Mouse (Mus musculus) stomach, embryonic 16.5 days (tissue): ENCODE data around the gene Slc4a7. TPM values are rescaled to one million over a fixed set of nuclear protein-coding genes. Genes with fewer than 3 reads are reported as not detected.
A peak's percentile ranks its signal among the peaks of the same experiment; 100 is the strongest.

ENCODE experiments used
- ATAC-seq: fragments of 200-750 bp; cut with Nextera tagmentation; 2 replicates; pipeline ENCODE4 v1.8.0; 2017; ENCODE audit warnings: moderate number of reproducible peaks, moderate TSS enrichment; ENCODE audit not compliant: insufficient read depth, low FRiP score
- H3K27ac ChIP-seq: fragments of 300-500 bp; sonication (generic); 2 replicates; pipeline ENCODE4 v1.5.1; 2014; ENCODE audit warnings: low read length
- H3K27me3 ChIP-seq: fragments of 300-500 bp; sonication (generic); 2 replicates; pipeline ENCODE4 v1.6.1; 2014; ENCODE audit warnings: low read length, control low read depth, mixed read lengths; ENCODE audit not compliant: control insufficient read depth, insufficient read depth
- H3K36me3 ChIP-seq: fragments of 300-500 bp; sonication (generic); 2 replicates; pipeline ENCODE4 v1.6.1; 2014; ENCODE audit warnings: low read length; ENCODE audit not compliant: control insufficient read depth, insufficient read depth
- H3K4me1 ChIP-seq: fragments of 300-500 bp; sonication (generic); 2 replicates; pipeline ENCODE4 v1.6.1; 2014; ENCODE audit warnings: low read length, control low read depth, mixed read lengths; ENCODE audit not compliant: control insufficient read depth, insufficient read depth
- H3K4me2 ChIP-seq: fragments of 300-500 bp; sonication (generic); 2 replicates; pipeline ENCODE4 v1.6.1; 2014; ENCODE audit warnings: low read depth, low read length, mixed read lengths
- H3K4me3 ChIP-seq: fragments of 300-500 bp; sonication (generic); replicated peaks from 2 replicates; pipeline ENCODE4 v1.5.1; 2014; ENCODE audit warnings: mild to moderate bottlenecking, low read length
- H3K9ac ChIP-seq: fragments of 300-500 bp; sonication (generic); 2 replicates; pipeline ENCODE4 v1.6.1; 2014; ENCODE audit warnings: low read length
- H3K9me3 ChIP-seq: fragments of 300-500 bp; sonication (generic); replicated peaks from 2 replicates; pipeline ENCODE4 v1.6.1; 2016; ENCODE audit warnings: low read length, control low read depth; ENCODE audit not compliant: control insufficient read depth
- WGBS: fragments of 180-500 bp; shearing (Covaris S2); extraction: QIAGEN DNeasy Blood & Tissue Kit; methylation state at CpG from one replicate; pipeline ENCODE4 v1.1.7; 2014; 5-methylcytosine and 5-hydroxymethylcytosine counted together
- polyA plus RNA-seq: library from polyadenylated mRNA; unstranded; fragments of >200 nt; fragmentation: Nextera tagmentation; extraction: Ambion mirVana; gene quantifications from 2 replicates; pipeline ENCODE4 v1.2.1, GENCODE M21; 2015

The Slc4a7 gene
- polyA plus RNA-seq, 1 experiment from 2014 or later = 15.4 TPM

GRCm38 (mm10) chr14:14704651-14705050 is 2.6 kb downstream of the Slc4a7 start:
- peak overlapping the region; percentile 75 for H3K4me2 ChIP-seq
- no peak overlapping the region for H3K9ac ChIP-seq
- no peaks in the 10 kb centered on the region for H3K36me3 ChIP-seq
- H3K9me3 ChIP-seq = no peaks in the 10 kb centered on the region
- no peaks in the 10 kb centered on the region for H3K27me3 ChIP-seq
- peak overlapping the region; percentile 90 for H3K4me3 ChIP-seq
- H3K27ac ChIP-seq = no peak overlapping the region
- peaks cover 11% of the 10 kb centered on the region for H3K4me1 ChIP-seq
- no peak for ATAC-seq
- WGBS = 77% methylated on average over 2 of the region's 2 CpGs

GRCm38 (mm10) chr14:14705126-14705525 is 3.0 kb downstream of the Slc4a7 start:
- ATAC-seq = no peak
- peaks cover 11% of the 10 kb centered on the region for H3K4me1 ChIP-seq
- no peak overlapping the region for H3K4me3 ChIP-seq
- no peak overlapping the region for H3K27ac ChIP-seq
- no peaks in the 10 kb centered on the region for H3K9me3 ChIP-seq
- WGBS = 83% methylated on average over 3 of the region's 3 CpGs
- H3K36me3 ChIP-seq = no peaks in the 10 kb centered on the region
- peak overlapping the region; percentile 75; the same call in 1 of the 2 replicates for H3K4me2 ChIP-seq
- no peak overlapping the region for H3K9ac ChIP-seq
- no peaks in the 10 kb centered on the region for H3K27me3 ChIP-seq

- Histone ChIP-seq H3K9ac (no peak overlapping the region), H3K9me3 (no peaks in the 10 kb centered on the region), H3K27me3 (no peaks in the 10 kb centered on the region), H3K36me3 (no peaks in the 10 kb centered on the region), H3K27ac (no peak overlapping the region), H3K4me3 (no peak overlapping the region), H3K4me2 (no peak overlapping the region), H3K4me1 (peaks cover 11% of the 10 kb centered on the region)
- 70% methylated on average over 1 of the region's 1 CpGs for WGBS
- no peak for ATAC-seq
Observed at GRCm38 (mm10) chr14:14706381-14706780, 4.3 kb downstream of the Slc4a7 start.

- Histone ChIP-seq H3K27me3 (no peaks in the 10 kb centered on the region), H3K4me2 (no peak overlapping the region), H3K4me3 (no peak overlapping the region), H3K9ac (no peak overlapping the region), H3K9me3 (no peaks in the 10 kb centered on the region), H3K36me3 (no peaks in the 10 kb centered on the region), H3K4me1 (peaks cover 11% of the 10 kb centered on the region), H3K27ac (no peak overlapping the region)
- ATAC-seq = no peak
- WGBS = 68% methylated on average over 1 of the region's 1 CpGs
Observed at GRCm38 (mm10) chr14:14707061-14707460, 5.0 kb downstream of the Slc4a7 start.

GRCm38 (mm10) chr14:14709021-14709420 is 6.9 kb downstream of the Slc4a7 start:
- no peak for ATAC-seq
- H3K4me1 ChIP-seq = peaks cover 10% of the 10 kb centered on the region
- H3K9ac ChIP-seq = no peak overlapping the region
- no peak overlapping the region for H3K4me2 ChIP-seq
- 51% methylated on average over 1 of the region's 1 CpGs for WGBS
- H3K27me3 ChIP-seq = no peaks in the 10 kb centered on the region
- H3K4me3 ChIP-seq = no peak overlapping the region
- H3K9me3 ChIP-seq = no peaks in the 10 kb centered on the region
- no peak overlapping the region for H3K27ac ChIP-seq
- H3K36me3 ChIP-seq = no peaks in the 10 kb centered on the region

- H3K9ac ChIP-seq = no peak overlapping the region
- H3K4me2 ChIP-seq = no peak overlapping the region
- no peaks in the 10 kb centered on the region for H3K9me3 ChIP-seq
- H3K27me3 ChIP-seq = no peaks in the 10 kb centered on the region
- no peak for ATAC-seq
- no peak overlapping the region for H3K4me3 ChIP-seq
- no peak overlapping the region for H3K27ac ChIP-seq
- no peaks in the 10 kb centered on the region for H3K36me3 ChIP-seq
- no peaks in the 10 kb centered on the region for H3K4me1 ChIP-seq
Observed at GRCm38 (mm10) chr14:14714130-14714529, 12.1 kb downstream of the Slc4a7 start.

GRCm38 (mm10) chr14:14715794-14716193 is 13.7 kb downstream of the Slc4a7 start:
- H3K27ac ChIP-seq = no peak overlapping the region
- H3K27me3 ChIP-seq = no peaks in the 10 kb centered on the region
- H3K36me3 ChIP-seq = no peaks in the 10 kb centered on the region
- no peak overlapping the region for H3K9ac ChIP-seq
- 95% methylated on average over 2 of the region's 2 CpGs for WGBS
- no peaks in the 10 kb centered on the region for H3K4me1 ChIP-seq
- no peak for ATAC-seq
- no peaks in the 10 kb centered on the region for H3K9me3 ChIP-seq
- no peak overlapping the region for H3K4me2 ChIP-seq
- H3K4me3 ChIP-seq = no peak overlapping the region

- no peaks in the 10 kb centered on the region for H3K36me3 ChIP-seq
- no peak overlapping the region for H3K4me2 ChIP-seq
- H3K9ac ChIP-seq = no peak overlapping the region
- no peak for ATAC-seq
- no peaks in the 10 kb centered on the region for H3K4me1 ChIP-seq
- 76% methylated on average over 6 of the region's 6 CpGs for WGBS
- no peak overlapping the region for H3K27ac ChIP-seq
- H3K4me3 ChIP-seq = no peak overlapping the region
- no peaks in the 10 kb centered on the region for H3K9me3 ChIP-seq
- H3K27me3 ChIP-seq = no peaks in the 10 kb centered on the region
Observed at GRCm38 (mm10) chr14:14716843-14717242, 14.8 kb downstream of the Slc4a7 start.

- no peaks in the 10 kb centered on the region for H3K4me1 ChIP-seq
- H3K36me3 ChIP-seq = no peaks in the 10 kb centered on the region
- ATAC-seq = no peak
- H3K27ac ChIP-seq = no peak overlapping the region
- H3K9ac ChIP-seq = no peak overlapping the region
- 88% methylated on average over 4 of the region's 4 CpGs for WGBS
- H3K27me3 ChIP-seq = no peaks in the 10 kb centered on the region
- H3K4me3 ChIP-seq = no peak overlapping the region
- no peak overlapping the region for H3K4me2 ChIP-seq
- H3K9me3 ChIP-seq = no peaks in the 10 kb centered on the region
Observed at GRCm38 (mm10) chr14:14718556-14718955, 16.5 kb downstream of the Slc4a7 start.

- Histone ChIP-seq H3K9me3 (no peaks in the 10 kb centered on the region), H3K27me3 (no peaks in the 10 kb centered on the region), H3K4me3 (no peak overlapping the region), H3K27ac (no peak overlapping the region), H3K9ac (no peak overlapping the region), H3K4me1 (no peaks in the 10 kb centered on the region), H3K4me2 (no peak overlapping the region), H3K36me3 (peaks cover 7% of the 10 kb centered on the region; the same call in 1 of the 2 replicates)
- WGBS = 95% methylated on average over 2 of the region's 2 CpGs
- ATAC-seq = no peak
Observed at GRCm38 (mm10) chr14:14781169-14781568, 79.1 kb downstream of the Slc4a7 start.
